Mouse (Mus musculus): ENCODE measurements at regions not wholly inside any gene's neighbourhood (a gene's known extent, or its start where the extent isn't known, plus 50 kb on each side); places are given as distances from the start of the nearest gene placed in this dataset.

GRCm38 (mm10) chr6:117574146-117574545 is 266.8 kb upstream of the Zfp637 start:
- no peak for DNase-seq

GRCm38 (mm10) chr6:117575057-117575456 is 265.9 kb upstream of the Zfp637 start:
- DNase-seq: no peak

- no peak for DNase-seq
Observed at GRCm38 (mm10) chr6:117576021-117576420, 265.0 kb upstream of the Zfp637 start.

GRCm38 (mm10) chr6:117577539-117578521 is 263.1 kb upstream of the Zfp637 start:
- DNase-seq: no peak

GRCm38 (mm10) chr6:117580951-117581350 is 260.0 kb upstream of the Zfp637 start:
- DNase-seq: no peak

DNA sequence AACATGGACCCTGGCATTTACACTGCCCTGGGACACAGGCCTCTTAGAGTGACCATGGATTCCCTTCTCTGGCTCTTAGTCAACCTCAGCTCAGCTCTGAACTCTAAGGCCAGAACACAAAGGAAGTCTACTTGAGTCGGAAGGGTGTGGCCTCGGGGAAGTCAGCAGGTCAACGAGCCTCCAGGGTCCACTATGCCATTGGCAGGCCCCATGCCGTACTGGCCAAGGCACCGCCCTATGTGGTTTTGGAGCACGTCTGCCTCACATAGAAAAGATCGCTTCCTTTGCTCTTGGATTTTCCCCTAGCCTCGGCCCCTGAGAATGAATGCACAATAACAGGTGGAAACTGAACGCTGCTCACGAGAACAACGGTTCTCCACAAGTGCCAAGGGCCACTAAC is 257.9 kb upstream of the Zfp637 start:
- no peak for DNase-seq

DNA sequence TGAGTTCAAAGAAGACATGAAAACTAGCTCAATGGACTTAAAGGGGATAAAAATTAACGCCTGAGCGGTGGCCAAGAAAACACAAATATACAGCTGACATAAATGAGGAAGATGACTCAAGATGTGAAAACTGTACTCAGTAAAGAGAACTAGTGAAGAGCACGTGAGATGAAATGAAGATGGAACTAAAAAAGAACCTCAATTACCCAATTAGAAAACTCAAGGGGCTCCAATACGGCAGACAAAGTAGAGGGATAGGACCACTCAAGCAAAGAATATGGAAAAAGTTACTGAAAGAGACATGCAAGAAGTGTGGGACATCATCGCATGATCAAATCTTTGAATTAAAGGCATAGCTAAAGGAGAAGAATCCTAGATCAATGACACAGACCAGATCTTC is 256.4 kb upstream of the Zfp637 start:
- no peak for DNase-seq

GRCm38 (mm10) chr6:117596166-117596840 is 244.7 kb upstream of the Zfp637 start:
- no peak for DNase-seq

DNA sequence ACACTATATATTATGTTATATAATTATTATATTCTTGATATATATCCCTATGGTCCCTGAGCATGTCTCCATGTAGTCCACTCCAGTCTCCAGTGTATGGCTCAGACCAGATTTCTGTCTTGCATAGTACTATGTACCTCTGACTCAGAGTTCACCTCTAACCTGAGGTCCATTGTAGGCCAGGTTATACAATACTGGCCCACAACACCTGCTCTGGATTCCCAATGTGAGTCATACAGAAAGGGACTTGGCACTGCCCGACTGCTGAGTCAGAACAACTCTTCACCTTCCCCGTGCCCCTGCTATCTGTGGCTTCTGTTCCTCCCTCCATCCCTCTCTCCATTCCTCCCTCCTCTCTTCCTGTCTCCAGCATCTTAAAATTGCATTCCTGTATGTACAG is 236.1 kb upstream of the Zfp637 start:
- no peak for DNase-seq

GRCm38 (mm10) chr6:117605685-117606084 is 235.3 kb upstream of the Zfp637 start:
- DNase-seq: no peak

DNA sequence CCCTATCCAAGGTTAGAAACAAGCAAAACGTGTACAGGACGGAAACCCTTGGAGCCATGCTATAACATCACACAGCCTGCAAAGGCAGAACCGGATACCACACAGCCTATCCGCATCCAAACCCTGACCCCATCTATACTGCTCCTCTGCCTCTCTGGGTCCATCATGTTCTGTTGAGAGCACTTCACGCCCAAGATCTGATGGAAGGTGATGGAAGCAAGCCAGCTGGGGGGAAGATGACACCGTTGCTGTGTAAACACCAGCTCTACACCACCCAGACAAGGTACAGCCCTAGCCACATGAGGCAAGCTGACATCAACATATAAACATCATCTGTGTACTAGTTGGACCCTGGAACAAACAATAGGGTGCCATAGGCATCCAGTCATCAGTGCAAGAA is 234.8 kb upstream of the Zfp637 start:
- no peak for DNase-seq

DNA sequence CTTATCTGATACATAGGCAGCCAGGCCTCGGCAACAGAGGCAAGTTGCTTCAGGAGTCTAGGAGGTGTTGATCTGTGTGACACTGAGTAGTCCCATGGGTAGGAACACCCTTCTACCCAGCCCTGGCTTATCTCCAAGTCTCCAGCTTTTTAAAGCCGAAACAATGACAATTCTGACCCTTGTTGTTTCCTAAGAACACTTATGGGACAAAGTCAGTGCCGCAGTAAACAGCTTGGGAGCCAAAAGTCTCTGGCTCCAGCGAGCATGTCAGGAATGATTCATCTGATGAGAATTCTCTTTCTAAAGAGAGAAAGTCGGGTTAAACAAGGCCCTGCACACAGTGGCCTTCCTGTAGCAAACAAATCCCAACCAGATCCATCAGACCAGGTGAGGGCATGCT is 234.0 kb upstream of the Zfp637 start:
- no peak for DNase-seq

DNA sequence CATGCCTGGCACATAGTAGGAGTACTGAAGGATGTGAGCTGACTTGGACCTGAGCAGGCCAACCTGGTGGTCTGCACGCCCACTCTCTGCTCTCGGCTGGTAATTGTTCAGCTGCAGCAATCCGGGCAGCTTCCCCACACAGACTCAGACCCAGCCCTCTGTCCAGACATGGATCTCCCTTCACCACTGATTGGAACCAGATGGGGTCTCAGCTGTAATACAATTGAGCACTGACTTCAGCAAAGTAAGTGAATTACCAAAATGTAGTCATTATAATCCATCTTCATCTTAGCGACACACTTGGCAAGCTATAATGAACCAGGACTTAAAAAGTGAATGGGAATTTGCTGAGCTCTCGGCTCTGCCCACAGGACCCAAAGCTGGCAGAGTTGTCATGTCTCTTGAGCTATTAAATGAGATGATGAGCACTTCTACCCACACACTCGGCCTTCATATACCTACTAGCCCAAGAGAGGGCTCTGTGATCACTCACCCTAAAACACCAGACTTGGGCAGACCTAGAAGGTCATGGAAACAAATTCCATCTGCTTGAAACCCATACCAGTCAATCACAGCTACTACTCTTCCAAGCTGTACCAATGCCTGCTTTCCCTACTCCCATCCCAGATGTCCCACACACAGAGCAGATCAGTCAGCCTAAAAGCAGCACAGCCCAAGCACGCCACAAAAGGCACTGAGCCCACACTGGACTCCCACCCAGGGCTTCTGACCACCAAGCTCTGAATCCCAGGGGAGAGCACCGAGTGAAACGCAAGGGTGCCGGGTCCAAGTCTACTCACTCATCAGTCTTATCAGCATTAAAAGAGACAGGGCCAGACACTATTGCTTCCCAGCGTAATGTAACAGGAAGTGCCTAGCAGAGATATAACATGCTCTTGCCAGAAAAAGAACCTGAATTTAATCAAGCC is 231.2 kb upstream of the Zfp637 start:
- no peak for DNase-seq

DNA sequence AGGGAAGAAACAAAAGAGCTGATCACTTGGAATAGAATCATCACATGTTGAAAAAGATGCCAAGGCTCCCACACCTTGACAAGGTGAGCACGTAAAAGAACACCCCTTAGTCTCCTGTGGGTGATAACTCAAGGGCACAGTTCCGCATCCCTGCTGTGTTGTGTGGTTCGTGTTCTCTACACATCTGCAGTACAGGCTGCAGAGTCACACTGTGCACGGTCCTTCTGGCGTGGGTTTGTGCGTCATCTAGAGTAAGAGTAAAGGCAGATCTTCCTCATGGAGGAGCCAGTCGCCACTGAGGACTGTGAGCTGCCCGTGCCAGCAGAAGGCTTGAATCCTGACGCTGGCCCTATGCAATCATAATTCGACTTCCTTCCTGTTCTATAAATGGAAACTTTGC is 229.7 kb upstream of the Zfp637 start:
- DNase-seq: no peak

GRCm38 (mm10) chr6:117611965-117612364 is 229.0 kb upstream of the Zfp637 start:
- no peak for DNase-seq

GRCm38 (mm10) chr6:117612421-117612820 is 228.6 kb upstream of the Zfp637 start:
- no peak for DNase-seq

DNA sequence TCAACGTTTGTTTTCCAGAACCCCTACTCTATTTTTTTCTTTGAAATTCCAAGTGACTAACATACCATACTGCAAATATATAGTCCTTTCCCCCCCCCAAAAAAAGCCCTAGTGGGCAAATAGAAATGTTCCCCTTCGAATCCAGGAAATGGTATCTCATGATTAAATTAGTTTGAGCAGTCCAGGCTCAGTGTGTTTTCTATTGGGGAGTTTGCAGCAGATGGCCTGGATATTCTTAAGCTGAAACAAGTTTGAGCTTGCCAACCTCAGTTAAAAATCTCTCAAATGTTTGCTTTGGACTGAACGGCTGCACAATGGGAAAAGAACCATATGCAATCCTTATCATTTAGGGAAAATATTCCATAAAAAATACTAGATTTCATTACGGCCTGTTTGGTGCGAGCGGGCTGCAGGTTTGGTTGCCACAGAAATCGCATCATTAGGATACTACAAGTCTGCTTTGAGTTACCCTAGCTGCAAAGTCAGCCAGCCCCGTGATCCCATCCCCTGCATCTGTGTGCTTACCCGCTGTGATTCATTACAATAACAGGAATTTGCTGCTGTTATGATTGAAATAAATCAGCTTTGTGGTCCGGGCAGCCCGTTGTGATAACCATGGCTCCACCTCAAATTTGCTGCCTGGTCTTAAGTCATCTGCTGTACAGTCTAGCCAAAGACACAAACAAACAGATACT is 227.2 kb upstream of the Zfp637 start:
- DNase-seq: no peak

DNA sequence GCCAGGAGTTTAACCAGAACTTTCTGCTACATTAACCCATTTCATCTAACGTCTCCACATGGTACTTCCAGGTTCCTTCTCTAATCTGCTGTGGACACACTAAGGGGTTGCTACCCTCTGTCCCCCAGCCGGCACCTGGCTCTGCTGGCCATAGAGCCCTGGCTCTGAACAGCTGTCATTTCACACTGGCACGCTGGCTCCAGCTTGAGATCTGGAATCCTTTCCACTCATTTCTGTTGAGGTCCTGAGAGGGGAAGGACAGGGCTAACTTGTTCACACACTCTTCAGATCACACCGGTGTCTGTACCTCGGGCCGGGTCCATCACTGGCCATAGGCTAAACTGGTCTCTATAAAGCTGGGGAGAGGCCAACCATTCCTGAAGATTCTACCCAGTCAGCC is 226.6 kb upstream of the Zfp637 start:
- DNase-seq: no peak

GRCm38 (mm10) chr6:117617168-117617567 is 223.8 kb upstream of the Zfp637 start:
- DNase-seq: no peak

- DNase-seq: no peak
Observed at GRCm38 (mm10) chr6:117617951-117618350, 223.0 kb upstream of the Zfp637 start.

- no peak for DNase-seq
Observed at GRCm38 (mm10) chr6:117619606-117620005, 221.4 kb upstream of the Zfp637 start.

DNA sequence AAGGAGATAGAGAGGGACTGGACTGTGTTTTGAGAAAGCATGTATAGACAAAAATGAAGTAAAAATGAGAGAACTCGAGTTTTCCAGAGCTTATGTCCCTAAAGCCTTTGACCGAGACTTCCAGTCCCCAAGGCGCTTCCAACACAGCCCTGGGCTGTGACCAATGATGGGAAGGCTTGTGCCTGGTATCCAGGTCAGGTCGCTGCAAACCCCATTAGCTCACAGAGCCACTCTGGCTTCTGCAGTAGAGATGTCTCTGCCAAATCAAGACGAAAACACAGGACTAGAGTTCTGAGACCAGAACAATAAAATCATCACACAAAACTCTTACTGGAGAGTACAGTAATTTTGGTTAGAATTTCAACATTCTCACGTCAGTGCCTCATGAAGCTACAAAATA is 218.5 kb upstream of the Zfp637 start:
- no peak for DNase-seq
